Mouse (Mus musculus) kidney, adult 18-20 months (tissue): Measurements from ENCODE around the gene Arvcf.

Experiments used
- DNase-seq: peaks from one replicate; pipeline ENCODE4 v3.0.0; 2021

Gene Arvcf

DNA sequence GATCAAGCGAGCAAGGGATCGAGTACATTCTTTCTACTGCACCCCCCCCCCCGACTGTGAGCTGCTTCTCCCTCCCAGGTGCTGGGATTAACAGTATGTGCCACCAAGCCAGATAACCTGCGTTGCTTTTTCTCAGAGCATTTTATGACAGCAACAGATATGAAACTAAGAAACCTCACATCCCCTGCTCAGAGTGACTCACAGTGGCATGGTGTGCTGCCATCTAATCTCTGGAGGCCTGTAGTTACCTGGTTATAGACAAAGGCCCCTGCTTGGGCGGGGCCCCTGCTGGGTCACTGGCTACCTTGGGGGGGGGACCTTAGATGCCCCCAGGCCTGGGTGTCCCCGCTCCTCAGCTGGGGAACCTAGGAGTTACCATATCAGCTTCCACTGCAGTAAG lies 10.0 kb downstream of the Arvcf start:
- no peak for DNase-seq

- no peak for DNase-seq
These were observed 12.3 kb downstream of the Arvcf start for GRCm38 (mm10) chr16:18360151-18360805.

- no peak for DNase-seq
These were observed 15.0 kb downstream of the Arvcf start for GRCm38 (mm10) chr16:18362948-18363347.

DNA sequence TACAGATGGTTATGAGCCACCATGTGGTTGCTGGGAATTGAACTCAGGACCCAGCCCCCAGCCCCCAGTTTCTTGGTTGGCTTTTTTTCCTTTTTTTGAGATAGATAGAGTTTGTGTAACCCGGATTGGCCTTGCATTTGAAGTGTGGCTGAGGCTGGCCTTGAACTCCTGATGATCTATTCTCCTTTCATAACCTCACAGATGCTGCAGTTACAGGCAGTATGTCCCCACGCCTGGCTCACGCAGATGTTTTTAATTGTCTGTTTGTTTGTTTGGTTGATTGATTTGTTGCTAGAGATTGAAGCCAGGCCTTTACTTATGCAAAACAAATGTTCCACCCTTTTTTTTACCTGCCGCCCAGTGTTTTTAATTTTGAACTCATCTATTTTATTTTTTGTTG lies 18.9 kb downstream of the Arvcf start:
- DNase-seq = no peak

DNA sequence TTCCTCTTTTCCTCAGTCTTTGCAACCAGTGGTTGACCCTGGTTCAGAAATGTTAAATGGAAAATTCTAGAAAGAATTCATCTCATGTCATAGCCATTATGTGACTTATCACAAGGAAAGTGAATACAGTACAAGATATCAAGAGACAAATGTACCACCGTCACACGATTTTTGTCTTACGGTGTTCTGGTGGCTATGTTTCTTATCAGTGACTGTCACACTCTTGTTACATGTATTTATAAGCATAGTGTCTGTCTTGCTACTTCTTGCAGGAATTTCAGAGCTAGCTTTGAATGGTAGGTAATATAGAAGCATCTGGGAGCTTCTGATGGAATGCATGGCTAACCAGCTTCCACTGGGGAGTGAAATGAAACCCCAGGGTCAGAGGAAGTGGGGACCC lies 22.2 kb downstream of the Arvcf start:
- DNase-seq = no peak

- DNase-seq = no peak
These were observed 25.6 kb downstream of the Arvcf start for GRCm38 (mm10) chr16:18373632-18374031.

GRCm38 (mm10) chr16:18376297-18376954 lies 28.4 kb downstream of the Arvcf start:
- no peak for DNase-seq

DNA sequence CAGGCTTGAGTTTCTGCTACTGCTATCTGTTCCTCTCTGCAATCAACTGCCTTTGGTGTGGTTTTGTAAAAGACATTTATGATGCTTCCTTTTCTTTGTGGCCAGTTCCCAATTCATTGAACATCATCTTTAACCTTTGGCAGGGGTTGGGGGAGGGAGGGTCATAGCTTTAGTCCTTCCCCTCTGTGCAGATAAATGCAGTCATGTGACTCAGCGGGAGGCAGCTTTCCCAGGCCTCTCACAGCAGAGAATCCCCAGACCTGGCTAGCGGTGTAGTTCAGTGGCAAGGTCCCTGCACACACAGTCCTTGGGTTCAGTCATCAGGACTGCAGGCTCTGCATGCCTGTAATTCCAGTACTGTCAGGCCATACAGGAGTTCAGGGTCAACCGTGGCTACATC lies 29.2 kb downstream of the Arvcf start:
- DNase-seq = peak; percentile 67

DNA sequence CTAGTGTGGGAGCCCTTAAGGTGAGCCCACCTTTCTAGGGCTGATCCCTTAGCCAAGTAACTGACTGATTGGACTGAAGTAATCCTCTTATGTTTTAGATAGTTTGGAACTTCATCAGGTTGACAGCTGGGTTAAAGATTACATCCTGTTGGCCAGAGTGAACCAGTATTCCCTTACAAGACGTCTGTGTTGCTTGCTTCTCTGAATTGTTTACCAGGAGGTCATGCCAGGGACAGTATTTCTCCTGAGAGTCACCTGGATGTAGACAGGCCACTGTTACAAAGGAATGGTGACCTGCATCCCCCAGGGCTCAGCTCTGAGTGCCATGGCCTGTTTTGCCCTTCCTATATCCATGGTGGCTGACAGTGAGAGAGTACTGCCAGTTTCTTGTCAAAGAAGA lies 30.5 kb downstream of the Arvcf start:
- DNase-seq = peak; percentile 45

DNA sequence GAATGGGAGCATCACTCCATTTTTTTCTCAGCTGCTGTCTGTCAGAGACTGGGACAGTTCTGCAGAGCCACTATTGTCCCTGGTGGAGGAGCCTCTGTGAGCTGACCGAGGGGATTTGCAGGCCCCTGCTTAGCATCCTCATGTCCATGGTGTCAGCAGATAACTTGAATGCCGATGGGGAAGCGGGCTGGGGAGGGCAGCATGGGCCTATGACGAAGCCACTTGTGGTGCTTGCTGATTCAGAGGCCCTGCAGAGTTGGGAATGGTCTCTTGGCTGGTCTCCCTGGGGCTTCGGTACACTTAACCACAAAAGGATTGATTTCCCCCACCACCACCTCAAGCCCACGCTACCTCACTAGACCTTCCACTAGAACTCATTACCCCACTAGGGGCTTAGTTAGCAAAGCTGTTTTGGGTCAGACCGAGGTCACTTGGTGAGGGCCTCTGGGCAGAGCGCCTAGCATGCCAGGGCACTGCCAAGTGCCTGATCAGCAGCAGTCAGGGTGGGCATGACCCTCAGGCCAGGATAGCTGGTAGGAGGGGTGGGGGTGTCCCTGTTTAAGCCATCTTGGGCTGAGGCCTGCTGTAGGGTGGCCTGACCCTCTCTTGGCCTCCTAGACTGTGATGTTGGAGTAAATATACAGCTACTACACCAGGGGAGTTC lies 31.5 kb downstream of the Arvcf start:
- peak; percentile 62 for DNase-seq

- no peak for DNase-seq
These were observed 32.6 kb downstream of the Arvcf start for GRCm38 (mm10) chr16:18380495-18381063.

GRCm38 (mm10) chr16:18381621-18382258 lies 33.8 kb downstream of the Arvcf start:
- no peak for DNase-seq

DNA sequence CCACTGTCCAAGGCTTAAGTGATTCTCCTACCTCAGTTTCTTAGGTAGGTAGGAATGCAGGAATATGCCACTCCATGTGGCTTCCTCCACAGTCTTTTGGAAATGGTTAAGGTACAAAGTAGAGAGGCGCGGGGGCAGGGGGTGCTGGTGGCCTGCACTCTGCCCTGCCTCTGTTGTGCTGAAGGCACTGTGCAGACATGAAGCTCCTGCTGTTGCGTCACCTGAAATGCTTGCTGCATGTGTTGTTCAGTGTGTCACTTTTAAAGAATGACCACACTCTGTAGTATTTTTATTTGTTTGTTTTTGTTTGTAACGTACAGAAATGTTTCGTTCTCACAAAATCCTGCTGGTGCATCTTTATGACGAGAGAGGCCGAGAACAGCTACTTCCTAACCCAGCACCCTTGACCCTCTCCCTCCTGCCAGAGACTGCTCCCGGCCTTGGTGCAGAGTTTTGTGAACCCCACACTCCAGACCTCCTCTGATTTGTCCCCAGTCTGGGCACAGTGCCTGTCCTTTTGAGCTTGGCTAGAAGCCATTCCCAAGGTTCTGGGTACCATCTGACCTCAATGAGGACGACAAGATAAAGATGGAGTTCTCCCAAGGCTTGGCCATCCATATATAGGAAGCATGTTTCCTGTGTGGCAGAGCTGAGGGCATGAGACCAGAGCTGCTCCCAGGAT lies 35.2 kb downstream of the Arvcf start:
- no peak for DNase-seq

GRCm38 (mm10) chr16:18383756-18384155 lies 35.8 kb downstream of the Arvcf start:
- peak; percentile 60 for DNase-seq

DNA sequence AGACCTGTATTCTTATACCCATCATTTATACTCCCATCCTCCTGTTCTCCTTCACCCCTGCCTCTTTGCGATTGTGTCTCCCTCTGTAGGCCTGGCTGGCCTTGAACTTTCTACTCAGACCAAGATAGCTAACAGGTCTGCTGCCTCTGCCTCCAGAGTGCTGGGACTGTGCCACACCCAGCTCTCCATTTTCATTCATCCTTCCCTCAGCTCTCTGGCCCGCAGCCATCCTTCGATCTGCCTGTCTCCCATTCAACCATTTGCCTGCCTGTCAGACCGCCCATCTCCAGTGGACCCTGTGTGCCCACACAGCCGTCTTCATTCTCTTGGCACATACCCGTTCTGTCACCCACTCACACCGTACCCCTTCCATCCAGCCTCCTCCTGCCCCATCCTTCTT lies 36.2 kb downstream of the Arvcf start:
- no peak for DNase-seq

DNA sequence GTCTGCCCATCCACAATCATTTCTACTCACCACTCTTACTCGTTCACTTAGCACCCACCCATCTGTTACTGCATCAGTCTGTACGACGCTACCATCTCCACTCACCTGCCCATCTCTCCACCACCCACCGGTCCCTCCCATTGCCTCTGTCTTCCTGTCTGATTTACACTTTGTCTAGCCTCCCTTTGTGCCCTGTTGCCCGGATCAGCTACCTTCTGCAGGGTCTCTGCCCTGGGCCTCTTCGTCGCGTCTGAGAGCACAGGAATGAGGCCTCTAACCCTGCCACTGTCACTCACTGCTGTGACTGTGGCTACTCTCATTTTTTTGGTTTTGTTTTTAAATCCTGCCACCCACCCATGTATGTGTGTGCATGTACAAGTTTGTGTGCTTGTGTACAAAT lies 36.7 kb downstream of the Arvcf start:
- no peak for DNase-seq

- DNase-seq = no peak
These were observed 37.4 kb downstream of the Arvcf start for GRCm38 (mm10) chr16:18385411-18385810.

GRCm38 (mm10) chr16:18386451-18386850 lies 38.5 kb downstream of the Arvcf start:
- no peak for DNase-seq

DNA sequence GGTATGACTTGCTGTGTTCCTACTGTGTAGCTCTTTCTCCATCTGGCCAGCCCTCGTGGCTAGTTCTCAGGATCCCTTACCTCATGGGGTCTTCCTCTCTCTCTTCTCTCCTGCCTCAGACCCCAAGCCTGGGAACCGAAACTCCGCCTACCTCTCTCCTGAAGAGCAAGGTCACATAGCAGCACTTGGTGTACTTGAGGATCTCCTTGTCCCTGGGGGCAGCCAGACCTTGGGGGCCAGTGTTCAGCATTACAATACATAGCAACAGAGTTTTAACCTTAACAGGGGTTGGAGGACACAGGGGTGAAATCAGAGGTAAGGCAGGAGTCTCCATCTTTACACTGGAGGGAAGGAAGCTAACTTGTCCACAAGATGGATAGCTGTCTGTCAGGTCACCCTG lies 39.0 kb downstream of the Arvcf start:
- no peak for DNase-seq

DNA sequence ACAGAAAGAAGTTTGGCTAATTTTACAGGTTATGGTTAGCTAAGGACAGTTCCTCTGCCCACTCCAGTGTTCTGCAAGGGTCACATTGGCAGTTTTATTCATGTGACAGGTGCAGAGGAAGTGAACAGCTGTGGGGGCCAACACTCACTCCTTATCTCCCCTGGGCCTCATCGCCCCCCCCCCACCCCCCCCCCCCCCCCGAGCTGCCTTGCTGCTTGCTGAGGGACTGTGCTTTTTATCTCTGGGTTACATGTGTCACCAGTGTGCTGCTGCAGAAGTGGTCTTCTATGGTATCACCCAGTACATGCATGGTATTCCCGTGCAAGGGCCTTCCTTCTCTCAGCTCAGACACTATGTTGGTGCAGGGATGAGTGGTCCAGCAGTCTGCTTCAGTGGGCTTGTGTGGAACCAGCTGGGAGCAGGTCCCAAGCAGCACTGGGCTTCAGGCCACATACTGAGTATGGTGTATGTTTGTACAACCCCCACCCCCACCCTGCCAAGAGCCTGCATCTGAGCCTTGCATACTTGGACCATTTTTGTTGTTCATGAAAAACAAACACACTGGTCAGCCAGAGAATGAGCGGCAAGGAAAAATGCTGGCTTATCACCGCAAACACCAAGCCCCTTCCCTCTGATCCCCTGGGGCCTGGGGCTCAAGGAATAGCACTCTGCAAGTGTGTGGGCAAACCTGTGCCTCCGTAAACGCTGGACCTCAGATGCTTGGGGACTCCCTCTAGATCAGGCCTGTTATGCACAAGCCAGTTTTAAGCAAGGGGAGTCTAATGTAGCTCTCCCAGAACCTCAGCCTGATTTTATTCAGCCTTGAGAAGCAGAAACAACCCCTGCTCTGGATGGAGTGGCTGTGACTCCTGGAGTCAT lies 40.0 kb downstream of the Arvcf start:
- DNase-seq = no peak

GRCm38 (mm10) chr16:18388583-18389435 lies 40.8 kb downstream of the Arvcf start:
- DNase-seq = no peak
